Mouse (Mus musculus): ENCODE results near the gene Gm42957. TPM values are rescaled to one million over a fixed set of nuclear protein-coding genes. Genes with fewer than 3 reads are reported as not detected.

Gene Gm42957
- total and polyA plus RNA-seq, 2 experiments from 2014 or later: 0.05 to 0.44 TPM

GRCm38 (mm10) chr3:96595661-96596060 is 39.6 kb upstream of the Gm42957 start:
- peak; percentile 4 for TF ChIP-seq CTCF (IDR thresholded peaks at IDR 0.05)
- Histone ChIP-seq H3K27ac (ENCODE audit: low read depth, low read length) (peak overlapping the region; percentile 77), H3K9ac (replicated peaks; ENCODE audit: low read length, poor library complexity, severe bottlenecking) (peak overlapping the region; percentile 81), H3K4me1 (ENCODE audit: insufficient read depth, low read length) (peaks cover 8% of the 10 kb centered on the region; the same call in 1 of the 2 replicates), H3K4me2 (ENCODE audit: low read depth, low read length, poor library complexity, severe bottlenecking) (peak overlapping the region; percentile 96), H3K27me3 (ENCODE audit: insufficient read depth, low read length) (no peaks in the 10 kb centered on the region), H3K36me3 (ENCODE audit: insufficient read depth, low read length) (no peaks in the 10 kb centered on the region), H3K9me3 (ENCODE audit: low read length) (no peaks in the 10 kb centered on the region), H3K4me3 (ENCODE audit: low read depth, low read length) (peak overlapping the region; percentile 60)
- ATAC-seq (ENCODE audit: low FRiP score) (no peak), DNase-seq (ENCODE audit: low spot score) (peak; percentile 44)
- WGBS: 21% methylated on average over 6 of the region's 6 CpGs

- DNase-seq (ENCODE audit: low spot score) (peak; percentile 60), ATAC-seq (ENCODE audit: low FRiP score) (peak; percentile 12)
- WGBS: under 1% methylated on average over 20 of the region's 23 CpGs
- H3K4me1 ChIP-seq (ENCODE audit: insufficient read depth, low read length): peaks cover 8% of the 10 kb centered on the region; the same call in 1 of the 2 replicates
- no peak for TF ChIP-seq CTCF (IDR thresholded peaks at IDR 0.05)
- H3K36me3 ChIP-seq (ENCODE audit: insufficient read depth, low read length): no peaks in the 10 kb centered on the region
- no peaks in the 10 kb centered on the region for H3K9me3 ChIP-seq (ENCODE audit: low read length)
- H3K27ac ChIP-seq (ENCODE audit: low read depth, low read length): peak within 1 kb of the TSS; percentile 77
- peak within 1 kb of the TSS; percentile 96 for H3K4me2 ChIP-seq (ENCODE audit: low read depth, low read length, poor library complexity, severe bottlenecking)
- H3K9ac ChIP-seq (replicated peaks; ENCODE audit: low read length, poor library complexity, severe bottlenecking): peak within 1 kb of the TSS; percentile 81
- H3K4me3 ChIP-seq (ENCODE audit: low read depth, low read length): peak within 1 kb of the TSS; percentile 60
- no peaks in the 10 kb centered on the region for H3K27me3 ChIP-seq (ENCODE audit: insufficient read depth, low read length)
Observed at GRCm38 (mm10) chr3:96596228-96596707, 39.0 kb upstream of the Gm42957 start, which contains the start of gene Ankrd34a. Gene Ankrd34a, plus strand, starts transcription at chr3:96596636.

- Histone ChIP-seq H3K36me3 (ENCODE audit: insufficient read depth, low read length) (no peaks in the 10 kb centered on the region), H3K27ac (ENCODE audit: low read depth, low read length) (peak overlapping the region; percentile 77), H3K9me3 (ENCODE audit: low read length) (no peaks in the 10 kb centered on the region), H3K4me1 (ENCODE audit: insufficient read depth, low read length) (peaks cover 9% of the 10 kb centered on the region; the same call in 1 of the 2 replicates), H3K27me3 (ENCODE audit: insufficient read depth, low read length) (no peaks in the 10 kb centered on the region), H3K4me3 (ENCODE audit: low read depth, low read length) (peak overlapping the region; percentile 60), H3K4me2 (ENCODE audit: low read depth, low read length, poor library complexity, severe bottlenecking) (peak overlapping the region; percentile 96), H3K9ac (replicated peaks; ENCODE audit: low read length, poor library complexity, severe bottlenecking) (peak overlapping the region; percentile 81)
- 2% methylated on average over 11 of the region's 12 CpGs for WGBS
- DNase-seq (ENCODE audit: low spot score) (peak; percentile 38), ATAC-seq (ENCODE audit: low FRiP score) (peak; percentile 11; the same call in 1 of the 2 replicates)
- no peak for TF ChIP-seq CTCF (IDR thresholded peaks at IDR 0.05)
Observed at GRCm38 (mm10) chr3:96596855-96597254, 38.4 kb upstream of the Gm42957 start.

GRCm38 (mm10) chr3:96597435-96597891 is 37.8 kb upstream of the Gm42957 start:
- no peaks in the 10 kb centered on the region for H3K9me3 ChIP-seq (ENCODE audit: low read length)
- H3K4me1 ChIP-seq (ENCODE audit: insufficient read depth, low read length): peaks cover 11% of the 10 kb centered on the region; the same call in 1 of the 2 replicates
- H3K9ac ChIP-seq (replicated peaks; ENCODE audit: low read length, poor library complexity, severe bottlenecking): peak overlapping the region; percentile 81
- DNase-seq (ENCODE audit: low spot score) (peak; percentile 50), ATAC-seq (ENCODE audit: low FRiP score) (no peak)
- H3K4me2 ChIP-seq (ENCODE audit: low read depth, low read length, poor library complexity, severe bottlenecking): peak overlapping the region; percentile 96
- peak overlapping the region; percentile 60 for H3K4me3 ChIP-seq (ENCODE audit: low read depth, low read length)
- H3K27me3 ChIP-seq (ENCODE audit: insufficient read depth, low read length): no peaks in the 10 kb centered on the region
- TF ChIP-seq CTCF (IDR thresholded peaks at IDR 0.05): no peak
- peak overlapping the region; percentile 77 for H3K27ac ChIP-seq (ENCODE audit: low read depth, low read length)
- WGBS: under 1% methylated on average over 40 of the region's 40 CpGs
- no peaks in the 10 kb centered on the region for H3K36me3 ChIP-seq (ENCODE audit: insufficient read depth, low read length)

- 2% methylated on average over 51 of the region's 54 CpGs for WGBS
- Histone ChIP-seq H3K4me2 (ENCODE audit: low read depth, low read length, poor library complexity, severe bottlenecking) (peak overlapping the region; percentile 96), H3K27me3 (ENCODE audit: insufficient read depth, low read length) (no peaks in the 10 kb centered on the region), H3K4me3 (ENCODE audit: low read depth, low read length) (peak overlapping the region; percentile 60), H3K27ac (ENCODE audit: low read depth, low read length) (peak overlapping the region; percentile 77), H3K9ac (replicated peaks; ENCODE audit: low read length, poor library complexity, severe bottlenecking) (peak overlapping the region; percentile 81), H3K36me3 (ENCODE audit: insufficient read depth, low read length) (no peaks in the 10 kb centered on the region), H3K4me1 (ENCODE audit: insufficient read depth, low read length) (peaks cover 16% of the 10 kb centered on the region; the same call in 1 of the 2 replicates), H3K9me3 (ENCODE audit: low read length) (no peaks in the 10 kb centered on the region)
- ATAC-seq (ENCODE audit: low FRiP score) (no peak), DNase-seq (ENCODE audit: low spot score) (peak; percentile 79)
- TF ChIP-seq CTCF (IDR thresholded peaks at IDR 0.05): no peak
Observed at GRCm38 (mm10) chr3:96598156-96599068, 36.9 kb upstream of the Gm42957 start.

- H3K27ac ChIP-seq (ENCODE audit: low read depth, low read length): no peak overlapping the region
- H3K4me1 ChIP-seq (ENCODE audit: insufficient read depth, low read length): peaks cover 20% of the 10 kb centered on the region; the same call in 1 of the 2 replicates
- no peaks in the 10 kb centered on the region for H3K36me3 ChIP-seq (ENCODE audit: insufficient read depth, low read length)
- no peak overlapping the region for H3K9ac ChIP-seq (replicated peaks; ENCODE audit: low read length, poor library complexity, severe bottlenecking)
- no peaks in the 10 kb centered on the region for H3K9me3 ChIP-seq (ENCODE audit: low read length)
- H3K27me3 ChIP-seq (ENCODE audit: insufficient read depth, low read length): no peaks in the 10 kb centered on the region
- ATAC-seq (ENCODE audit: low FRiP score): no peak
- no peak for TF ChIP-seq CTCF (IDR thresholded peaks at IDR 0.05)
- no peak for DNase-seq (ENCODE audit: low spot score)
- peak overlapping the region; percentile 96 for H3K4me2 ChIP-seq (ENCODE audit: low read depth, low read length, poor library complexity, severe bottlenecking)
- peak overlapping the region; percentile 60 for H3K4me3 ChIP-seq (ENCODE audit: low read depth, low read length)
- WGBS: 57% methylated on average over 8 of the region's 8 CpGs
Observed at GRCm38 (mm10) chr3:96599069-96599393, 36.2 kb upstream of the Gm42957 start.
